Mouse (Mus musculus): ENCODE data around the gene Vps26b. TPM values are rescaled to one million over a fixed set of nuclear protein-coding genes. Genes with fewer than 3 reads are reported as not detected.

The Vps26b gene
- polyA plus RNA-seq (2012; rRNA removed) (5.3 and 8.3 TPM in 2 replicates), polyA plus RNA-seq (2014; fragmentation: Nextera tagmentation; extraction: Ambion mirVana) (8.0 and 9.5 TPM in 2 replicates)

- ATAC-seq (ENCODE audit: insufficient read depth) (peak; percentile 92), DNase-seq (ENCODE audit: low read depth in 3 of 3, low spot score in 3 of 3) (peak; percentile 96 to 97 (median 96))
- peaks cover 19 to 21% of the 10 kb centered on the region in 2 experiments; a peak in 3 of 4 replicates for H3K4me1 ChIP-seq (replicated peaks; ENCODE audit: control insufficient read depth in 2 of 2, insufficient read depth in 2 of 2, low read length in 1 of 2)
- no peaks in the 10 kb centered on the region for H3K27me3 ChIP-seq (ENCODE audit: control insufficient read depth, insufficient read depth, low read length)
- H3K9ac ChIP-seq (replicated peaks) = peak within 1 kb of the TSS; percentile 92
- no peaks in the 10 kb centered on the region; the same call in 1 of the 2 replicates for H3K36me3 ChIP-seq (replicated peaks; ENCODE audit: control insufficient read depth, insufficient read depth, low read depth)
- H3K4me2 ChIP-seq (ENCODE audit: low read depth) = peak within 1 kb of the TSS; percentile 89
- peak within 1 kb of the TSS; percentile 52 for H3K27ac ChIP-seq
- no peaks in the 10 kb centered on the region for H3K9me3 ChIP-seq (ENCODE audit: control insufficient read depth, low read length)
- WGBS (ENCODE audit: insufficient replicate concordance) = under 1% methylated on average over 78 of the region's 80 CpGs
- TF ChIP-seq CTCF (IDR thresholded peaks at IDR 0.05; ENCODE audit: low read depth) (peak; percentile 39), EP300 (IDR thresholded peaks at IDR 0.05; ENCODE audit: low read depth) (no peak)
- H3K4me3 ChIP-seq (ENCODE audit: insufficient read depth in 1 of 2, low read depth in 2 of 2, low read length in 2 of 2) = peak within 1 kb of the TSS; percentile 91 to 93
Measured at GRCm38 (mm10) chr9:27029828-27030762, at the start of gene Vps26b, which contains the start of gene Ncapd3. Gene Vps26b, minus strand, starts transcription at chr9:27030065. Gene Ncapd3, plus strand, starts transcription at chr9:27030175.

GRCm38 (mm10) chr9:27075812-27076211, 45.9 kb upstream of the Vps26b start:
- TF ChIP-seq EP300 (IDR thresholded peaks at IDR 0.05; ENCODE audit: low read depth) (no peak), CTCF (IDR thresholded peaks at IDR 0.05; ENCODE audit: low read depth) (no peak)
- DNase-seq (ENCODE audit: low read depth in 3 of 3, low spot score in 3 of 3) (no peak), ATAC-seq (ENCODE audit: insufficient read depth) (no peak)
- Histone ChIP-seq H3K9ac (replicated peaks) (no peak overlapping the region), H3K9me3 (ENCODE audit: control insufficient read depth, low read length) (no peaks in the 10 kb centered on the region), H3K4me2 (ENCODE audit: low read depth) (no peak overlapping the region), H3K27me3 (ENCODE audit: control insufficient read depth, insufficient read depth, low read length) (no peaks in the 10 kb centered on the region), H3K27ac (no peak overlapping the region), H3K36me3 (replicated peaks; ENCODE audit: control insufficient read depth, insufficient read depth, low read depth) (peaks cover 60% of the 10 kb centered on the region), H3K4me3 (ENCODE audit: insufficient read depth in 1 of 2, low read depth in 2 of 2, low read length in 2 of 2) (no peak overlapping the region), H3K4me1 (replicated peaks; ENCODE audit: control insufficient read depth in 2 of 2, insufficient read depth in 2 of 2, low read length in 1 of 2) (no peaks in the 10 kb centered on the region)

- ATAC-seq (ENCODE audit: insufficient read depth) = no peak
Measured at GRCm38 (mm10) chr9:27074677-27075076, 44.8 kb upstream of the Vps26b start.

GRCm38 (mm10) chr9:27070895-27071294, 41.0 kb upstream of the Vps26b start:
- H3K9me3 ChIP-seq (ENCODE audit: control insufficient read depth, low read length) = no peaks in the 10 kb centered on the region
- TF ChIP-seq EP300 (IDR thresholded peaks at IDR 0.05; ENCODE audit: low read depth) (no peak), CTCF (IDR thresholded peaks at IDR 0.05; ENCODE audit: low read depth) (no peak)
- no peak overlapping the region for H3K4me2 ChIP-seq (ENCODE audit: low read depth)
- peaks cover 88% of the 10 kb centered on the region for H3K36me3 ChIP-seq (replicated peaks; ENCODE audit: control insufficient read depth, insufficient read depth, low read depth)
- no peak overlapping the region for H3K4me3 ChIP-seq (ENCODE audit: insufficient read depth in 1 of 2, low read depth in 2 of 2, low read length in 2 of 2)
- ATAC-seq (ENCODE audit: insufficient read depth) (no peak), DNase-seq (ENCODE audit: low read depth in 3 of 3, low spot score in 3 of 3) (no peak)
- no peaks in the 10 kb centered on the region for H3K4me1 ChIP-seq (replicated peaks; ENCODE audit: control insufficient read depth in 2 of 2, insufficient read depth in 2 of 2, low read length in 1 of 2)
- no peak overlapping the region for H3K9ac ChIP-seq (replicated peaks)
- H3K27me3 ChIP-seq (ENCODE audit: control insufficient read depth, insufficient read depth, low read length) = no peaks in the 10 kb centered on the region
- WGBS (ENCODE audit: insufficient replicate concordance) = 89% methylated on average over 4 of the region's 4 CpGs
- no peak overlapping the region for H3K27ac ChIP-seq

More at GRCm38 (mm10) chr9:27074677-27075076, 44.8 kb upstream of the Vps26b start:
- WGBS (ENCODE audit: insufficient replicate concordance) = 68% methylated on average over 1 of the region's 1 CpGs
- Histone ChIP-seq H3K9ac (replicated peaks) (no peak overlapping the region), H3K27me3 (ENCODE audit: control insufficient read depth, insufficient read depth, low read length) (no peaks in the 10 kb centered on the region), H3K27ac (no peak overlapping the region), H3K36me3 (replicated peaks; ENCODE audit: control insufficient read depth, insufficient read depth, low read depth) (peaks cover 67% of the 10 kb centered on the region), H3K4me1 (replicated peaks; ENCODE audit: control insufficient read depth in 2 of 2, insufficient read depth in 2 of 2, low read length in 1 of 2) (no peaks in the 10 kb centered on the region), H3K9me3 (ENCODE audit: control insufficient read depth, low read length) (no peaks in the 10 kb centered on the region), H3K4me2 (ENCODE audit: low read depth) (no peak overlapping the region), H3K4me3 (ENCODE audit: insufficient read depth in 1 of 2, low read depth in 2 of 2, low read length in 2 of 2) (no peak overlapping the region)
- TF ChIP-seq EP300 (IDR thresholded peaks at IDR 0.05; ENCODE audit: low read depth) = no peak
- TF ChIP-seq CTCF (IDR thresholded peaks at IDR 0.05; ENCODE audit: low read depth) = no peak; the same call in 1 of the 2 replicates
- DNase-seq (ENCODE audit: low read depth in 3 of 3, low spot score in 3 of 3) = no peak

- DNase-seq (ENCODE audit: low read depth in 3 of 3, low spot score in 3 of 3) (no peak), ATAC-seq (ENCODE audit: insufficient read depth) (no peak)
- no peak overlapping the region for H3K4me3 ChIP-seq (ENCODE audit: insufficient read depth in 1 of 2, low read depth in 2 of 2, low read length in 2 of 2)
- WGBS (ENCODE audit: insufficient replicate concordance) = 88% methylated on average over 5 of the region's 5 CpGs
- TF ChIP-seq CTCF (IDR thresholded peaks at IDR 0.05; ENCODE audit: low read depth) = no peak
- TF ChIP-seq EP300 (IDR thresholded peaks at IDR 0.05; ENCODE audit: low read depth) = no peak
- no peak overlapping the region for H3K9ac ChIP-seq (replicated peaks)
- peaks cover 74% of the 10 kb centered on the region for H3K36me3 ChIP-seq (replicated peaks; ENCODE audit: control insufficient read depth, insufficient read depth, low read depth)
- no peak overlapping the region for H3K27ac ChIP-seq
- no peaks in the 10 kb centered on the region for H3K4me1 ChIP-seq (replicated peaks; ENCODE audit: control insufficient read depth in 2 of 2, insufficient read depth in 2 of 2, low read length in 1 of 2)
- H3K9me3 ChIP-seq (ENCODE audit: control insufficient read depth, low read length) = no peaks in the 10 kb centered on the region
- H3K27me3 ChIP-seq (ENCODE audit: control insufficient read depth, insufficient read depth, low read length) = no peaks in the 10 kb centered on the region
- no peak overlapping the region for H3K4me2 ChIP-seq (ENCODE audit: low read depth)
Measured at GRCm38 (mm10) chr9:27058341-27058740, 28.5 kb upstream of the Vps26b start.

Data from liver, embryonic 14.5 days (tissue).